Mouse (Mus musculus) forebrain, embryonic 16.5 days (tissue): Measurements from ENCODE around the gene Map7d1. TPM values are rescaled to one million over a fixed set of nuclear protein-coding genes. Genes with fewer than 3 reads are reported as not detected.
"Not testable (repeated sequence)": the region's sequence is repeated elsewhere in the genome, so short reads cannot be mapped to it uniquely, and the experiment has no call there.

Experiments used
- ATAC-seq: fragments of 200-750 bp; cut with Nextera tagmentation; 2 replicates; pipeline ENCODE4 v1.8.0; 2017; ENCODE audit warnings: mild to moderate bottlenecking, moderate library complexity
- H3K27ac ChIP-seq: fragments of 300-500 bp; sonication (generic); 2 replicates; pipeline ENCODE4 v1.5.1; 2014; ENCODE audit warnings: low read length, control low read depth
- H3K27me3 ChIP-seq: fragments of 300-500 bp; sonication (generic); replicated peaks from 2 replicates; pipeline ENCODE4 v1.6.1; 2014; ENCODE audit warnings: low read length; ENCODE audit not compliant: control insufficient read depth, insufficient read depth
- H3K36me3 ChIP-seq: fragments of 300-500 bp; sonication (generic); 2 replicates; pipeline ENCODE4 v1.6.1; 2014; ENCODE audit not compliant: control insufficient read depth, insufficient read depth
- H3K4me1 ChIP-seq: fragments of 300-500 bp; sonication (generic); replicated peaks from 2 replicates; pipeline ENCODE4 v1.6.1; 2014; ENCODE audit warnings: low read length; ENCODE audit not compliant: control insufficient read depth, insufficient read depth
- H3K4me2 ChIP-seq: fragments of 300-500 bp; sonication (generic); 2 replicates; pipeline ENCODE4 v1.6.1; 2014; ENCODE audit warnings: mild to moderate bottlenecking, low read length, control low read depth
- H3K4me3 ChIP-seq: fragments of 300-500 bp; sonication (generic); replicated peaks from 2 replicates; pipeline ENCODE4 v1.5.1; 2014; ENCODE audit warnings: mild to moderate bottlenecking, low read length, control low read depth
- H3K9ac ChIP-seq: fragments of 300-500 bp; sonication (generic); replicated peaks from 2 replicates; pipeline ENCODE4 v1.6.1; 2014; ENCODE audit warnings: low read depth, low read length, control low read depth
- H3K9me3 ChIP-seq: fragments of 300-500 bp; sonication (generic); 2 replicates; pipeline ENCODE4 v1.6.1; 2016; ENCODE audit warnings: low read length; ENCODE audit not compliant: control insufficient read depth
- WGBS: fragments of 180-500 bp; shearing (Covaris S2); extraction: QIAGEN DNeasy Blood & Tissue Kit; methylation state at CpG from one replicate; pipeline ENCODE4 v1.1.7; 2014; 5-methylcytosine and 5-hydroxymethylcytosine counted together
- polyA plus RNA-seq: library from polyadenylated mRNA; unstranded; fragments of >200 nt; fragmentation: Nextera tagmentation; extraction: Ambion mirVana; gene quantifications from 2 replicates; pipeline ENCODE4 v1.2.1, GENCODE M21; 2015

Gene Map7d1
- polyA plus RNA-seq, 1 experiment from 2014 or later: 64.7 TPM

DNA sequence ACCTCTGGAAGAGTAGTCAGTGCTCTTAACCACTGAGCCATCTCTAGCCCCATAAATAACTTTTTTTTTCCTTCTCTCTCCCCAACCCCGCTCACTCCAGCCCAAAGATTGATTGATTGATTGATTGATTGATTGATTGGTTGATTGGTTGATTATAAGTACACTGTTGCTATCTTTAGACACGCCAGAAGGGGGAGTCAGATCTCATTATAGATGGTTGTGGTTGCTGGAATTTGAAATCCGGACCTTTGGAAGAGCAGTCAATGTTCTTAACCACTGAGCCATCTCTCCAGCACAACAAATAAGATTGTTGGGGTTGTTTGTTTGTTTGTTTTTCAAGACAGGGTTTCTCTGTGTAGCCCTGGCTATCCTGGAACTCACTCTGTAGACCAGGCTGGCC lies 36.6 kb downstream of the Map7d1 start:
- not testable (repeated sequence) for H3K9me3 ChIP-seq, H3K27ac ChIP-seq, H3K4me3 ChIP-seq, H3K9ac ChIP-seq, H3K27me3 ChIP-seq, H3K36me3 ChIP-seq, H3K4me1 ChIP-seq, H3K4me2 ChIP-seq, ATAC-seq
- 77% methylated on average over 3 of the region's 3 CpGs for WGBS

DNA sequence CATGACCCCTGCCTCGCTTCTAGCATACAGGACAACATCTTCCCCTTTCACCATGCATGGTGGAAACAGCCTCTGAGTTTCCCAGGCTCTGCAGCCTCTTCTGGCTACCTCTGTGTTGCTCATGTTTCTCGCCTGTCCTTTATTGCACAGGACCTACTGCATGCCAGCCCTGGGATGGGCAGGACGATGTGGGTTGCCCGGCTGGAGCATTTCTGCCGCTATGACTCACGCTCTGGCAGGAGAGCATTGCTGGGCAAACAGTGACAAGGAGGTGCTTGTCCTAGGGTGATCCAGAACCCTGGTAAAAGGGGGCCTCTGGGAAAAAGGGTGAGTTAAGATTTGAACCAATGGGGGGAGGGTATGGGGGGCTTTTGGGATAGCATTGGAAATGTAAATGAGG lies 38.4 kb downstream of the Map7d1 start:
- Histone ChIP-seq H3K9me3 (no peaks in the 10 kb centered on the region), H3K4me1 (no peaks in the 10 kb centered on the region), H3K27ac (no peak overlapping the region), H3K9ac (no peak overlapping the region), H3K36me3 (no peaks in the 10 kb centered on the region), H3K27me3 (no peaks in the 10 kb centered on the region), H3K4me2 (no peak overlapping the region), H3K4me3 (no peak overlapping the region)
- WGBS: 88% methylated on average over 6 of the region's 6 CpGs
- ATAC-seq: no peak

DNA sequence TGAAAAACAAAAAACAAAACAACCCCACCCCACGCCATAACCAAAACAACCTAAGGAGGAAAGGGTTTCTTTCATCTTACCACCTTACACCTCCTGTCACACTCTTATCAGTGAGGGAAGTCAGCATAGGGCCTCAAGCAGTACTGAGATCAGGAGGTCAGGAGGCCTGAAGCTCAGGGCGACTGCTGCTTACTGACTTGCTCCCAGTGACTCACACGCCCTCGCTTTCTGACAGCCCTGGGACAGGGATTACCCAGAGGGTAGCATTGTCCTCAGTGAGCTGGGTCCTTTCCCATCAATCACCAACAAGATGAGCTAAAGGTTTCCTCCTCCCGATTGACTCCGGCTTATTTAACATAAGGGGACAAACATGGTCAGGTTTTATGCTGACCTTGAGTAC lies 49.1 kb downstream of the Map7d1 start:
- no peaks in the 10 kb centered on the region for H3K36me3 ChIP-seq
- ATAC-seq: no peak
- H3K27me3 ChIP-seq: no peaks in the 10 kb centered on the region
- no peaks in the 10 kb centered on the region; the same call in 1 of the 2 replicates for H3K4me1 ChIP-seq
- no peak overlapping the region for H3K9ac ChIP-seq
- H3K9me3 ChIP-seq: no peaks in the 10 kb centered on the region
- no peak overlapping the region for H3K4me2 ChIP-seq
- H3K4me3 ChIP-seq: no peak overlapping the region
- 71% methylated on average over 6 of the region's 6 CpGs for WGBS
- no peak overlapping the region for H3K27ac ChIP-seq

DNA sequence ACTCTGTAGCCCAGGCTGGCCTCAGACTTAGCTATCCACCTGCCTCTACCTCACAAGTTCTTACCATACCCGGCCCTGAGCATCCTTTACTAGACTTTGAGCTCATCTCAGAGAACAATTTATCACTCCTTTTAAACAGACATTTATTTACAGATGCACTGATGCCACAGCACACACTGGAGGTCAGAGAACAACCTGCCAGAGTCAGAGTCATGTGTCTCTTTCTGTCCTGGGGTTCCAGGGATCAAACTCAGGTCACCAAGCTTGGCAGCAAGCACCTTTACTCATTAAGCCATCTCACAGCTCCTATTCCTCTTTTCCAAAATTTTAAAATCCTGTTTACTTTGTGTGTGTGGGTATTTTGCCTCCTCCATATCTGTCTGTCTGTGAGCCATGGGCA lies 50.8 kb downstream of the Map7d1 start:
- no peak for ATAC-seq
- Histone ChIP-seq H3K4me1 (peaks cover 13% of the 10 kb centered on the region), H3K27me3 (no peaks in the 10 kb centered on the region), H3K9ac (no peak overlapping the region), H3K36me3 (no peaks in the 10 kb centered on the region), H3K27ac (no peak overlapping the region), H3K4me3 (no peak overlapping the region), H3K4me2 (no peak overlapping the region), H3K9me3 (no peaks in the 10 kb centered on the region)
- 79% methylated on average over 1 of the region's 1 CpGs for WGBS

DNA sequence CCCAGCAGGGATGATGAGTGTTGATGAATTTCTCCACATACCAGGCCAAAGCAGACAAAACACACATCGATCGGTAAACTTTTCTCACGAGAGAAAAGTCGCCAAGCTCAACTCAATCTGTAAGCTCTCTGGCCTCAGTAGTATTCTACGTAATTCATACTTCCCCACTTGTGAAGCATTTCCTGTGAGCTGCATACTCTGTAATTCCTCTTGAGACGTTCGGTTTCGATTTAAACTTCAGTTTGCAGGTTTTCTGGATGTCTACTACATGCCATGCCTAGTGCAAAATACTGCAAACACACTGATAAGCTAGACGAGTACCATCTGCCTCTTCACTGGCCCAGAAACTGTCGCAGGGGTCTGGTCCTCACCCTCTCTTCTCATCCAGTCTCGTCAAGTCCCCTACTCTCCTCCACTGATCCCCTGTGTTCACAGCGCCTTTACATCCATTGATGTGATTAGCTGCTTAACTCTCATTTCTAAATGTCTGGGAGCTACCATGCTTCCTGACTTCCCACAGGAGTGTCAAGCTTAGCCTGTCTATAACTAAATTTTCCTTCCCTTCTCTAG lies 51.4 kb downstream of the Map7d1 start:
- Histone ChIP-seq H3K9ac (no peak overlapping the region), H3K4me3 (no peak overlapping the region), H3K27me3 (no peaks in the 10 kb centered on the region), H3K4me1 (peaks cover 20% of the 10 kb centered on the region), H3K36me3 (no peaks in the 10 kb centered on the region), H3K9me3 (no peaks in the 10 kb centered on the region), H3K27ac (no peak overlapping the region), H3K4me2 (no peak overlapping the region)
- WGBS: 85% methylated on average over 12 of the region's 12 CpGs
- ATAC-seq: no peak

DNA sequence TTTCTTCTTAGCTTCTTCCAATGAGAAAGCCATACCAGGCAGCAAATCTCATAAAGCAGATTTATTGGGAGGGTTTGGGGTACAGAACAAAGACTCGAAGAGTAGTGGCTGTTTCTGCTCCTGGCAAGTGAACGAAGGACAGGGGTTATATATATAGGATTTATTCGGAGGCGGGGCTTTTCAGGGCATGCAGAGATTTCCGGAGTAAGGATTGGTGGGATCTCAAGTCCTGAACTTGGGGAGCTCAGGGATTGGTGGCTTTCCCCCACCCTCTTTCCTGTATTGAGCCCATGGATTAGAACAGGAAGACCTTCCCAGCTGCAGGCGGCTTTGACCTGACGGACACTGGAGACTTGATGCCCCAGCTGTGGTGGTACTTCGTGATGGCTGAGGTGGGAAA lies 52.1 kb downstream of the Map7d1 start:
- no peak overlapping the region for H3K27ac ChIP-seq
- no peak overlapping the region for H3K4me3 ChIP-seq

DNA sequence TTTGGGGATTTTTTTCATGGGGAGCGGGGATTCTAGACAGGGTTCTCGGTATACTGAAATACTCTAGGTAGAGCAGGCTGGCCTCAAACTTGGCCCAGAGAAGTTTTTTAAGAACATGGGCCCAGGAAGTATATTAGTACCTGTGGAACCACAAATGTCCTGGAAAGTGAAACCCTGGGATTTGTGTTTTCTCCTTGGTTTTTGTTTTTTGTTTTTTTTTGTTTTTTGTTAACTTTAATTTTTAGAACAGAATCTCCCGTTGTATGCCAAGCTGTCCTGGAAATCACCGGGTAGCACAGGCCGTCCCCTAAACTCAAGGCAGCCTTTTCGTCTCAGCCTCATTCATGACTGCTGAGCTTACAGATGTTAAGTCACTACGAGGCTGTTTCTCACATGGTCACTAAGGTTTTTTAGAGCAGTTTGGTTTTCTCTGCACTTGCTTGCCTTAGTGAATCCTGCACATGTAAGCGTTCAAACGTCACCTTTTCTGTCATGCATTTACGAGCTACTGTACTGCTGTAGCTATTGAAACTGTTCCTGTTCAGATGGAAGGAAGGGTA lies 52.7 kb downstream of the Map7d1 start:
- no peaks in the 10 kb centered on the region for H3K27me3 ChIP-seq
- H3K36me3 ChIP-seq: no peaks in the 10 kb centered on the region
- H3K9me3 ChIP-seq: no peaks in the 10 kb centered on the region
- H3K4me3 ChIP-seq: peak overlapping the region; percentile 79
- H3K27ac ChIP-seq: no peak overlapping the region; the same call in 1 of the 2 replicates
- H3K9ac ChIP-seq: peak overlapping the region; percentile 61
- no peak for ATAC-seq
- WGBS: 75% methylated on average over 10 of the region's 10 CpGs
- H3K4me2 ChIP-seq: peak overlapping the region; percentile 59
- peaks cover 29% of the 10 kb centered on the region for H3K4me1 ChIP-seq

More for the DNA sequence above, 52.1 kb downstream of the Map7d1 start:
- no peak for ATAC-seq
- Histone ChIP-seq H3K9me3 (no peaks in the 10 kb centered on the region), H3K4me1 (peaks cover 24% of the 10 kb centered on the region), H3K27me3 (no peaks in the 10 kb centered on the region), H3K36me3 (no peaks in the 10 kb centered on the region), H3K4me2 (no peak overlapping the region), H3K9ac (no peak overlapping the region)
- 86% methylated on average over 8 of the region's 8 CpGs for WGBS

DNA sequence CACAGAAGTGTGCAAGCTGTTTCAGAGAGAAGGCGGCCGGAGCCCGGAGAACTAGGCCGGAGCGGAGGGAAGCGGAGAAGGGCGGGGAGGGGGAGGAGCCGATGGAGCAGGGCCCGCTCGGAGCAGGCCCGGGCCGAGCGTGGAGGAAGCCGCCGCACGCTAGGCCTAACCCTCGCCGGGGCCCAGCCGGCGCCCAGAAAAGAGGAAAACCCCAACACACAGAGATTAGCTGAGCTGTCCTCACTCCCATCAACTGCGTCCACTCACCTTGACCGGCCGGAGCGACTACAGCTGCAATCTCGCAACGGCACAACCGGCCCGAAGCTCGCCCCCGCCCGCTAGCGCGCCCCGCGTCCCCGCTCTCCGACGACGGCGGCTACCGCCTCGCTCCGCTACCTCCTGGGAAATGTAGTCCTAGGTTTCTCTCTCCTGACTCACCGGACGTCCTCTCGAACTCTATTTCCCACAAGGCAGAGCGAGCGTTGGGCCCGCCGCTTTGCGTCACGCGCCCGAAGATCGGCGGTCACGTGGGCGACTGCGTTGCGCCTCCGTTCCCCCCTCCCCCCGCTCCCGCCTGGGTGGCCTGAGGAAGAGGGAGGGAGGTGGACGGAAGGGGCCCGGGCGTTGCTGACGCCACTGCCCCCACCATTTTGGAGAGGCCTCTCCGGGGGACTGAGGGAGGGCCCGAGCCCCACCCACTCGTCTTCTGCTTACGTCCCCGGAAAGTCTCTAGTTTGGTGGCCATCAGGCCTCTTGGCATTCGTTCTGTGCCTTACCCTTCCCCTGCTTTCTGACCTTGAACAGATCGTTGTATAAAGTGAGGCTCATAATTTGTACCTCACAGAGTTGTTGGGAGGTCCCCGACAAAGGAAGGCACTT lies 53.6 kb downstream of the Map7d1 start, which contains the start of gene Thrap3:
Gene Thrap3, minus strand, starts transcription at position 458 of the 879 bp plus-strand sequence.
- Histone ChIP-seq H3K9me3 (no peaks in the 10 kb centered on the region), H3K27me3 (no peaks in the 10 kb centered on the region), H3K4me1 (peaks cover 32% of the 10 kb centered on the region), H3K4me2 (peak within 1 kb of the TSS; percentile 88), H3K27ac (peak within 1 kb of the TSS; percentile 92), H3K4me3 (peak within 1 kb of the TSS; percentile 79), H3K36me3 (no peaks in the 10 kb centered on the region), H3K9ac (peak within 1 kb of the TSS; percentile 84)
- peak; percentile 100 for ATAC-seq
- WGBS: under 1% methylated on average over 72 of the region's 75 CpGs

DNA sequence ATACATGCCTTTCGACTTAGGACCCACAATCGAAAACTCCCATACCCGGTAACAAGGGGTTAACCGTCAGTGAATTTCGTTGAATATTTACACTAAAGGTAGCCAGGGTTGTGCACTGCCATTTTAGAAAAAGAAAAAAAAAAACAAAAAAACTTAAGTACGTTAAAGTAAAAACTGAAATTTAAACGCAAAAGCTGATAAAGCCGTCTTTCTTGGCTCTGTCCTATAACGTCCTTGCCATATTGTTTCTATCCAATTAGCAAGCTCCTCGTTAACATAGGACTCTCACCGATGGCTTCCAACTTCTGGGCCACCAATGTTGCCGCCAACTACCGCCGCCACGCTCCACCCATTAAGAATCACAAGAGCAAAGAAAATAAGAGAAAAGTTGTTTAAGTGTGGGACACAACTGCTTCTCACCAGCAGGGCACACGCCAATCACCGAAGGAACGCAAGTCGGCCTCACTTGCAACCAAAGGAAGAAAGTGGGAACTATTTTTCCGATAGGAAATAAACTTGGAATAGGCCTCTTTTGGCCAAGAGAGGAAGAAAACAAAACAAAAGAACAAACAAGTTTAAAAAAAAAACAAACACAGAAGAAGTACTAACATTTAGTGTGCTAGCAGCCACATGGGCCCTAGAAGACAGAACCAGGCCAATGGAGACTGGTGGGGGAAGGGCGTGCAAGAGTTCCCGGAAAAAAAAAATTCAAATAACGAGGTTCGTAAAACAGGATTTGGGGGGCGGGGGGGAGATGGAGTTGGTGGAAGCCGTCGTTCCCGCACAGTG lies 54.4 kb downstream of the Map7d1 start:
- no peak for ATAC-seq
- peak overlapping the region; percentile 84 for H3K9ac ChIP-seq
- WGBS: under 1% methylated on average over 28 of the region's 28 CpGs
- peaks cover 32% of the 10 kb centered on the region for H3K4me1 ChIP-seq
- H3K36me3 ChIP-seq: no peaks in the 10 kb centered on the region
- H3K27me3 ChIP-seq: no peaks in the 10 kb centered on the region
- peak overlapping the region; percentile 79 for H3K4me3 ChIP-seq
- peak overlapping the region; percentile 88 for H3K4me2 ChIP-seq
- H3K9me3 ChIP-seq: no peaks in the 10 kb centered on the region
- H3K27ac ChIP-seq: peak overlapping the region; percentile 92
